Mouse (Mus musculus) kidney, postnatal 25 days (tissue): ENCODE data around the gene Mageb2.
"Not testable (repeated sequence)": the region's sequence is repeated elsewhere in the genome, so short reads cannot be mapped to it uniquely, and the experiment has no call there.

Source experiments
- DNase-seq, 2 experiments: peaks; one replicate each; pipeline ENCODE4 v3.0.0; 2021; ENCODE audit warnings: mixed read lengths in 2 of 2

Gene Mageb2

DNA sequence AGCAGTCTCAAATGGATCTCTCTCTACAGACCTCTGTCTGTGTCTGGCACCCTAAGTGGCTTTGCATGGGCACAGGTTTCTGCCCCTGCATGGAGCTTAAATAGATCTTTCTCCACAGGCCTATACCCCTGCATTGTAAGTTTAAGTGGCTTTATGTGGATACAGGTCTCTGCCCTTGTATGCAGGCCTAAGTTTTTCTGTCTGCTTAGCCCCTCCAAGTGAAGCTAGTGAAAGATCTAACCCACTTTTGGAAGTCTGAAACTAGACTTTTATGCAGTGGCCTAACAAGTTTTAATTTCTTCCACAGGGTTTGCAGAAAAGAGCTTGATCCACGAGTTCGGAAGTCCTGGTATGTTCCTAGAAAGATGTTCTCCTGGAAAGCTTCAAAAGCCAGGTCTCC is at the start of gene Mageb2:
Gene Mageb2, plus strand, starts transcription at position 301 of the 400 bp plus-strand sequence.
- DNase-seq = not testable (repeated sequence)

GRCm38 (mm10) chrX:91313256-91313655 is 18.2 kb upstream of the Mageb2 start:
- DNase-seq = not testable (repeated sequence)
